Mouse (Mus musculus) liver, embryonic 14.5 days (tissue): ENCODE results near the gene Sqstm1.

Experiments used
- CTCF ChIP-seq: IDR thresholded peaks from 2 replicates; pipeline ENCODE4 v1.5.1; 2016; ENCODE audit warnings: antibody characterized with exemption, low read depth, control low read depth
- EP300 ChIP-seq: IDR thresholded peaks from 2 replicates; pipeline ENCODE4 v1.6.1; 2016; ENCODE audit warnings: antibody characterized with exemption, low read depth

DNA sequence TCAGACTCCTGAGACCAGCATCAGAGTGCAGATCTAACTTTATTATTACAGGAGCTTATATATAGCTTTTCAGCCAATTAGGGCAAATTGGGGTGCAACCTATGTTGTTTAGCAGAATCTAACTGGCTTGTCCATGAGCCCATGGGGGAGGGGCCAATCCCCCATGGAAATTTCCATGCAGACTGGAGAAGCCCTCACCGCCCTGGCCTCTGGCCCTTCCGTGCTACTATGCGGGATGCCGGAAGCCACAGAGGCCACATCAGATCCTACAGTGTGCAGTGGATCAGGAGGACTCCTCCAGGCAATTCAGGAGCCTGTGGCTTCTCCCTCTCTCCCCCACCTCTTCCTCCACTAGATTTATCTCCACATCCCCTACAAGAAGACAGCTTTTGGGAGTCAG lies 7.2 kb upstream of the Sqstm1 start:
- TF ChIP-seq CTCF (no peak), EP300 (no peak)
